Mouse (Mus musculus) gastrocnemius, postnatal 25 days (tissue): ENCODE results near the gene Kdr. TPM values are rescaled to one million over a fixed set of nuclear protein-coding genes. Genes with fewer than 3 reads are reported as not detected.

Experiments
- DNase-seq: peaks from one replicate; pipeline ENCODE4 v3.0.0; 2022
- long read RNA-seq, 2 experiments: library from polyadenylated mRNA; stranded (forward); transcript quantifications; one replicate each; pipeline ENCODE4 v2.0.0; 2021
- total RNA-seq, 2 experiments: library from RNA; stranded (reverse); gene quantifications; 1 replicate in 1 of 2; 2 replicates in 1 of 2; pipeline ENCODE4 v1.2.3; 2021

Gene Kdr
- 10 to 100 TPM; 13.7 to 19.4 TPM for total RNA-seq
- long read RNA-seq, experiment 1, full-length matches to known transcripts = 1 of 5 reads
- long read RNA-seq, experiment 1, partial matches to known transcripts = 0 of 5 reads
- long read RNA-seq, experiment 1, other reads (novel, unspliced or antisense) = 4 of 5 reads
- long read RNA-seq, experiment 2, full-length matches to known transcripts = 5 of 11 reads
- long read RNA-seq, experiment 2, partial matches to known transcripts = 6 of 11 reads
- long read RNA-seq, experiment 2, other reads (novel, unspliced or antisense) = 0 of 11 reads

DNA sequence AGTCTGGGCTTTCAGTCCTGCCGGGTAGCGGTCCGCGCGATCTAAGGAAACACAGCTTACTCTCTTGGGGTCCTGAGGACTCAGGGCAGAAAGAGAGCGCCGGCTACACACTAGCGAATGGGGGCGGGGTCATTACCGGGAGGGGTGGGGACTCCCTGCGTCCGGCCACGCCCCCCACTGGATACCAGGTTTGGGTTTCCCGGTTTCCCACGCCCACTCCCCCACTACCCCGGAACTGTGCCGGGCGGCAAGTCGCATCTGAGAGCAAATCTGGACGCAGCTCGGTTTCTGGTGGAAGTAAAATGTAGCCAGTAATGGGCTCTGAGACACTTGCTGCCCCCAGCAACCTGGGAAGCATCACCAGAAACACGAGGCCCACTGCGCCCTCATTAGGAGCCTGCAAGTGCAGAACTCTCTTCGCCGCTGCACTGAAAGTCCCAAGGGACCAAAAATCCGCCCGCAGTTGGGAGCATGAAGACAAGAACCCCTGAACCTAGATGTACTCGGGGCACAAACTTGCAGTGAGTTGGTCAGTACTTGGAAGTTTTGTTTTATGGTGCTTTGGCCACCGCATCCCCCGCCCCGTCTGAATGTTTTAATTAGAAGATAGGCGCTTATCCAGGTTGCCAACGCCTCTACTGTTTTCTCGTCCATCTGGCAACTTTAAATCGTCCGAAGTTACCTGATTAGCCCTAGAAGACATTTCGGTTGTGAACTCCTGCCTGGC lies at the start of gene Kdr:
Gene Kdr (minus strand): TSS at position 85 of the 727 bp plus-strand sequence.
- DNase-seq = peak; percentile 62

DNA sequence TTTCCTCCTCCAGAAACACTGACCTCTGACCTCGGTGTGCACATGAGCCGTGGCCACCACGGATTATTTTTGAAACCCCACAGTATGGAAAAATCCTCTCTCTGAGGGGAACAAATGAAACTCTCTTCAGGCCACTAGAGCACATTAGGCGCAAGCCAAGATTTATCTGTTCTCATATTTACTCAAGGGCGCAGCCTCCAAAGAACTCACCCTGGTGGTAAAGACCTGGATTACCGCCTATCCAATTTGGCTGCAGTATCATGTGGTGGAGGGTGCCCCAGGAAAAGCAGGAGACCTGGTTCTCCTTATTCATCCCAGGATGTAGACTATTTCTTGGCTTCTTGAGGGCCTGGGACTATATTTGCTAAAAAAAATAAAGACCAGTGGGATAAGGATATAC lies 48.5 kb upstream of the Kdr start:
- DNase-seq = no peak

DNA sequence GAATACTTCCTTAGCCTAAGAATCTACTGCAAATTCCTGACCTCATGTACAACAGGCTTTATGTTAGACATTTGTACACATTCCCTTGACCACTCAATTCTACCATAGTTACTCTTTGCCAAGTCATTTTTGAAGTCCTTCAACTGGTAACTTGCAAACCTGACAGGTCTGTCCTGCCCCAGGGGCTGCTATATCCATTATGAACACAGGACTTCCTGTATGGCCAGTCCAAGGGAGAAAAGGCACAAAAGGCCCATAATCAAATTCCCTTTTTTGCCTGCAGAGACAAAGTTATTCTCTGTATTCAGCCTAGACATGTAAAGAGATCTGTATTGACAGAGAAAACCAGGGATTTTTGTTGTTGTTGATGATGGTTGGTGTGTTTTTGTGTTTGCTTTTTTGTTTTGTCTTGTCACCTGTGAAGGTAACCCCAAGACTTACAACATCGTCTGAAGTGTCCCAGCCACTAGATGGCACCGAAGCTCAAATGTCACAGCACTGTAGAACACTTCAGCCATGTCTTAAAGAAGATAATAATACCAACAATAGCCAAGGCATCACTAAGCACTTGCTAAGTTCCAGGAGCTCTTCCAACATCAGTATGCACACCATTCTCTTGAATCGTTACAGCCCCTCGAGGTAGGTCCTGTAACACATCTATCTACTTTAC lies 47.9 kb upstream of the Kdr start:
- DNase-seq = no peak

DNA sequence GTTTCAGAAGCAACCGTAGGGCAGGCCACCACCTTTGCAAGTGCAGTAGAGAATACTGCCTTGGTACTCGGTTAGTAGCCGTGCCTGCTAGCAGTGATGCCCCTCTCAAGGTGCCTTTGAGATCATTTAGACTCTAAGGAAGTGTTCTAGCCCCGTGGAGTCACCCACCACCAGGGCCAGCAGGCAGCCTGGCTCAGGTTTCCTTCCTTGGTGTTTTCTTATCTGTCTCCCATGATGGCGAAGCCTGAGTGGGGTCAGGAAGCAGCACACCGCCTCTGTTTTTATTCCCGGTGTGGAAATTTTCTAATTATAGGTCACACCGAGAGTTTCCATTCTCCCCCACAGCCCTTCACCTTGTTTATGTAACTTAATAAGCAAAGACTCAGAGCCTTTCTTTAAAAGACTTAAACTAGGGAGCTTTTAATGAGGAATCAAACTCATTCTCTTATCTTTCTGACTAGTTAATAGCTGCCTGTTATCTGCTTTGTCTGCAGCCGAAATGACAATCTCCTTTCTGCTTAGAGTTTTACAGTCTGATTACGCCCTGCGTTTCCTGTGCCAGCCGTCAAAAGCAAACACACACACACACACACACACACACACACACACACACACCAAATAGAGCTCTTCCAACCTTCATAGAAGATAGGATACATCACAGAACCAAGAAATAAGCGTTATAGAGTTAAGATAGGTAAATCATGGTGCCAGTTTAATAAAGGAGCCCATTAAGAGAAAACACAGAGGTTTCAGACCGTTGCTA lies 44.9 kb upstream of the Kdr start:
- no peak for DNase-seq

DNA sequence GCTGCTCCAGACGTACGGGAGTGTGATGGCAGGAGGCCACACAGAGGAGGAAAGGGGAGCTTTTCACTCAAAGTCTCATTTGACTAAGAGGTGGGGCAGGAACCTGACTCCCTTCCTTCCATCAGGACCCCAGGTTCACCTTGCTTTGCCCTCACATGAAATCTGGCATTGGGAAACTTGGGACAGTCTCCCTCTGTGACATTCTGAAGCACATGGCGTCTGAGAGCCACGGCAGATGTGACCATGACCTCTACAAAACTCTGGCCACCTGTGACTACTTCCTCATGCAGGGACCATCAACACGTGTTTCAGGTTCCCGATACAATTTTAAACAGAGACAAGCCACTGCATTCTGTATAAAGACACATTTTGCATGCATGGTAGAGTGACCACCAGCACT lies 44.2 kb upstream of the Kdr start:
- no peak for DNase-seq

DNA sequence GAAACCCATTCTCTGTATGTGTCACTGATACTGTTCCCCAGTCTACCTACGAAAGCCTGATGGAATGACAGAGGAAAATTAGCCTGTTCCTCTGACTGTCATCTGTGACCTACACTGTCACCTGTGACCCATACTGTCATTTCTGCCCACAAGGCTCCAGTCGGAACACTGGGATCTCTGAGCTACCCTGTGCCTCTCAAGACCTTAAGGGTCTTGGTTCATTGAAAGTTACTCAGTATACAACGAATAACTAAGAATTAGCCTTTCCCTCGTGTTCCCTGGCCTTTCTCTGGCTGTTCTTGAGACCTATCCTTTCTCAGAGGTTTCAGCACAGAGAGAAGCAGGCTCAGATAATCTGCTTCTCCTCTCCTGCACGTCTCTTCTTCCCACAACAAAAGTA lies 40.1 kb upstream of the Kdr start:
- DNase-seq = no peak

DNA sequence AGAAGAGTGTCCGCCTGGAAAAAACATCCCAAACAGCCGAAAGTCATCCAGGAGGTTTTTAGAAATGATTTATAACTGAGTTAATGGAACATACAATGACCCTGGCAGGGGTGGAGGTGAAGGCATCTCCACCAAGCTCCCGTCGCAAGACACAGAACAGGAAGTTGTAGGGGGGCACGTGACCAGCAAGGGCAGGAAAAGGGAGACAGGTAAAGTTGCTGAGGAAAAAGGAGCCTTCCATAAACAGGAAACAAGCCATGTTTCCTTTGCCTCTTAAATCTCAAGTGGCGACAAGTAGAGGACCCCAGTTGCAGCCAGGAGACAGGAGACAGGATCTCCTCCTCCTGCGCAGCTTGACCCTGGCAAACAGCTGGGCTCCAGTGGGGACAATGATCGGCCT lies 37.8 kb upstream of the Kdr start:
- DNase-seq = no peak

DNA sequence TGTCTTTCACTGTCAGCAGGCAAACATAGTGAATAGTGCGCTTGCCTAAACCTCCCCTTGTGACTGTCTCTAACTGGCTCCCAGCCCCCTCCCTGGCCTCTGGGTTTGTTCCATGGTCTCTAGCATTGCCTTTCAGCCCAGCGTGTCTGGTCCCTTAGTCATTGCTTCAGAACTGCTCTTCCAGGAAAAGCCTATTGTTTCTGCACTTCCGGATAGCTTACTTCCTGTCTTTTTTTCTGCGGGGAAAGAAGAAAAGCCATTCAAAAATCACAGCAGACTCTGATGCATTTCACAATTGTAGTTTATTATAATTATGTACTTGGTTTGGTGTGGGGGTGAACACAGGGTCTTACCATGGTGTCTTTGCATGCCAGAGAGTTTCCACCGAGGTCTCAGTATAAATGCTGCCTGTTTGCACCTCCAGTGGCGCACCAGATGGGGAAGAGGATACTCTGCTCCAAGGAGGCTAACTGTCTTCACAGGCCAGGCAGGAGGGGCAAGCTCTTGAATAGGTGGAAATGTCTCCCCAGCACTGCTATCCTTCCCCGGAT lies 35.7 kb upstream of the Kdr start:
- no peak for DNase-seq

DNA sequence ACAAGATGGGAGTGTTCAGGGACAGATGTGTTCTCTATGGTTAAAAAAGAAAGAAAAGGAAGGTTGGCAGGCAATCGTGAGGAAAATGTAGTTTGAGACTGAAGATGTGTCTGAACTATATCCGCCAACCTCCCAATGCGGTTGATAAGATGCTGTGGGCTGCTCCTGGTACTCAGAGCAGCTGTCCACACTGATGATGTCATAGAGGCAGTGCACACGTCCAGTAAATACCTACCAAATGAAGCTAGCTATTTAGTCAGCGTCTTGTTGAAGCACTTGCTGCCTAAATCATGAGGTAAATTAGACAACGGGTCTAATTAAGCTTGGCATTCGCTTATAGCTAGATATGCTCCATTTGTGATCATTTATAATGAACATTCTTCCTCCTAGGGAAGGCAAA lies 28.1 kb upstream of the Kdr start:
- DNase-seq = no peak

DNA sequence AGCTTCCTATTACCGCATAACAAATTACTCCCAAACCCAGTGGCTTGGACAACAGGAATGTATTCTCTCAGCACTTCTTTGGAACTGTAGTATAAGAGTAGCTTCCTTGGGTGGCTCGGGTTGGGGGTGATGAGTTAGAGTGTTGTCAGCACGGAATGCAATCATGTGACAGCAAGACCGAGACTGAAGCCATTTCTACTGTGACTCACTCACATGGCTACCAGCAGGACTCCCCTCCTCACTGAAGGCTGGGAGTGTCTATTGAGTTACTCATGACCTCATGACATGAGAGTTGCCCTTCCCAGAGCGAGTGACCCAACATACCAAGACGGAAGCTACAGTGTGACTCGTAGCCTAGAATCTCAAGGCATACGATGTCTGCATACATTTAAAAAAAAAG lies 12.0 kb upstream of the Kdr start:
- no peak for DNase-seq

DNA sequence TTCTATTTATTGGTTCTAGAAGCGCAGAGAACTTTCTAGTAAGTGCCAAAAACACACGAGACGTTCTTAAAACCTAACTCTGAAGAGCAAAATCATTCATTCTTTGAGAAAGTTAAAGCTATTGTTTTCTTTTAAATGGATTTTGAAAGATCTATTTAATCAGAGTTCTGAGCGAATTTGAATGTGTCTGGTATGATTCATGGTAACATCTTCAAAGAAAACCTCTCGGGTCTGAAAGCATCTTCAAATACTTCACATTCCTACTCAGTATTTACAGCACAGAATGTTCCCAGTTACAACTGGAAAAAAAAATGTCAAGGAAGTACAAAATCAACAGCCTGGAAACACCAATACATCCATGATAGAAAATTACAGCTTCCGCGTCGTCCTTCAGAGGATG lies 9.3 kb upstream of the Kdr start:
- no peak for DNase-seq

DNA sequence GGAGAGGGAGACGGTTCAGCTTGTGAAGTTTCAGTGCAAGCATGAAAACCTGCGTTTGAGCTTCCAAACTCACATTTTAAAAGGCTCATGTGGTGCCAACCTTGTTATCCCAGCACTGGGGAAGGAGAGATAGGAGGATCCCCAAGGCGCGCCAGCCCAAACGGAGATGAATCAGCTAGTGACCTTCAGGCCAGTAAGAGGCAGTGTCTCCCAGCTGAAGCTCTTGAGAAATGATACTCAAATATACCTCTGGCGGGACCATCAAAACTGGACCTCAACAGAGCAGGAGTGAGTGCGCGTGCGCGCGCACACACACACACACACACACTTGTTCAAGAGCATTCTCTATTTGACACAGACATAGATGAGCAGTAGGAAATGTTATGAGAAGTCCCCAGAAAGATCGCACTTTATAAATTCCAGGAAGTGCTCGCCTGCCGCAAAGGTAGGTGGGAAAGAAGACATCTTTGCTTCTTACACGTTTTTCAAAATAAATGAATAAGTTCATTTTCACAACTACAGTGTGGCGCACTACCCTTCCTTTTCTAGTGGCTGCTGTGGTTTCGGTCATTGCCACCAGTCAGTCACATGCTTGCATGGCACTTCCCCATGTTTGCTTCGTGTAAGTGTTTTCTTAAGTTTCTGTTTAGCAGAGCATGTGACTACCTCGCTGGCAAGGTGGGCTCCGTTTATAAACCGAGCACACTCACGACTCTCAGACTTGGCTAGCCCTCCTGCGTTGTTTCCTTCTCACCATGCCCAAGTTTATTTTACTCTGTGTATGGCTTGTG lies 2.5 kb upstream of the Kdr start:
- DNase-seq = no peak

DNA sequence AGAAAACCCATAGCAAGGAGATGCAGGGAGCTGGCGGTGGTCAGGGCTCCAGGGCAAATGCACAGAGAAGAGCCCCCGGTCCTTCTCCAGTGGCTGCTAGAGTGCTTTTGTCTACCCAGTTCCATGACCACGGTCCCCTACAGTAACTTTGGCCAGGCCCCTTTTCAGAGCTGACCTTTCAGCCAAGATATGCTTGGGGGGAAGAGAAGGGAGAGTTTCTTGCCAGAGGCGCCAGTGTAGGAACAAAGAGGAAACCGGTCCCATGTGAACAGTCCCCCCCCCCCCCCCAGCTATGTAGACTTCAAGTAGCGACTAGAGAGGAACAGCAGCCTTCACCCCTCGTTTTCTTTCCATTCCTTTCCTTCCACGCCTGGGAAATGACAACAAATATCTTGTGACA lies 850 bp upstream of the Kdr start:
- no peak for DNase-seq

DNA sequence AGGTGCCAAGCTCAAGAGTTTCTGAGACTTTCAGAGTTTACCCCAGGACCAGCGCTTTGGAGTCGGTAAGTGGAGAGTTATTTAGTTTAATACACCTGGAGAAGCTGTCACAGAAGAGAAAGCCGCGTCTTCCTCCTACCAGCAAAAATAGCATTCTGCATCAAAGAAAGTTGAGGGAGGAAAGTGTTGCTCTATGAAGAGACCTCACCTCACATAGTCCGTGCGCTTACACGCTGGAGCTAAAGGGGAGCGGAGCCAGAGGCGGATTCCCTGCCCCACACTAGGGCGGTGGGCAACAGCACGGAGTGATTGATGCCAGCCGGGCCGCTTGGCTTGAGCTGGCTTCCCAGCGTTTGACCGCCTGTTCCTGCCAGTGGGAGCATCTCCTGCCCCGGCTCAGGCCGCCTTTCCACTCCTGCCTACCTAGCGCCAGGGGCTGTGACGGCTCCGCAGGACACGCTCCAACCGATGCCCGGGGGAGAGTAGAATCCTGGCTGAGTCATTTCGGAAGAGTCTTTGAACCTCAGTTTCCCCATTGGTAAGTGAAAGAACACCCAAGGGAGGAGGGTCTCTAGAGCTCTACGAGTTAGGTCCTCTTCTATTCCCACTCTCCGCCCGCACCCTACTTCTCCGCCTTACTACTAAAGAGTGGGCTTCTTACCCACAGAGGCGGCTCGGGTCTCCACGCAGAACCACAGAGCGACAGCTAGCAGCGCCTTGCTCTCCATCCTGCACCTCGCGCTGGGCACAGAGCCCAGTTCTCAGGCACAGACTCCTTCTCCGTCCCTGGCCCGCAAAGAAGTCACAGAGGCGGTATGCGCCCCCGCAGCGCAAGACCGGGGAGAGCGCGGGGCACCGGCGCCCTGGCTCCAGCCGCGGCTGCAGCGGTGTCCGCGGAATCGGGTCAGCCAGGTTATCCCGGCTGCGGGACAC lies 551 bp downstream of the Kdr start:
- no peak for DNase-seq

DNA sequence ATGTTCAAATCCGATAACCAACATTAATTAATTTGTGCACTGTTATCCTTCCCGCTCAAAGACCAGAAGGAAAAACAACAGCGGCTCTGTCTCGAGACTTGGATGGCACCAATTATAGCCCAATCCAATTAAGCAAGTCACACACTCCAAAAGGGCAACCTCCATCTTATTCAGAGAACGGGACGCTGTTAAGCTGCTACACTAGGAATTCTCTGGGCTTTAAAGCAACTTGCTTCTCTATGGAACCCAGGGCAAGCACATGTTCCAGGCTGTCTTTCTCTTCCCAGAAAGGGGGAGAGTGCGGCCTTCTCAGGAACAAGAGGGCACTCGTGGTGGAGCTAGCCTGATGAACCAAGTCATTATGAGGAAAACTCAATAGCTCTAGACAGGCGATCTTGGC lies 1.6 kb downstream of the Kdr start:
- DNase-seq = no peak

DNA sequence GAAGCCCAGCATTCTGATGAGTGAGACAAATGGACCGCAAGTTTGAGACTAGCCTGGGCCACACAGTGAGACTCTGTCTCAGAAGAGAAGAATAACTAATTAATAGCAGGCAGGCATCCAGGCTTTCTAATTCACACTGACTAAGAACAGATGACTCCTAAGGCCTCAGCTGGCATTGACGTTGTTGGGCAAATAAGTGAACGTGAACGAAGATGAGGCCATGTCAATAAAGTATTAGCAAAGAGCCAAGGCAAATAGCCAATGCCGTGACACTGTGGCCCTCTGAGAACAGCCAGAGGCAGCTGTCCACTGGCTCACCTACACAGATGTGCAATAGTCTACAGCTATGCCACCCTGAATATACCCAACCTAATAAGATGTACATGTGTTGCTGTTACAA lies 2.9 kb downstream of the Kdr start:
- no peak for DNase-seq

DNA sequence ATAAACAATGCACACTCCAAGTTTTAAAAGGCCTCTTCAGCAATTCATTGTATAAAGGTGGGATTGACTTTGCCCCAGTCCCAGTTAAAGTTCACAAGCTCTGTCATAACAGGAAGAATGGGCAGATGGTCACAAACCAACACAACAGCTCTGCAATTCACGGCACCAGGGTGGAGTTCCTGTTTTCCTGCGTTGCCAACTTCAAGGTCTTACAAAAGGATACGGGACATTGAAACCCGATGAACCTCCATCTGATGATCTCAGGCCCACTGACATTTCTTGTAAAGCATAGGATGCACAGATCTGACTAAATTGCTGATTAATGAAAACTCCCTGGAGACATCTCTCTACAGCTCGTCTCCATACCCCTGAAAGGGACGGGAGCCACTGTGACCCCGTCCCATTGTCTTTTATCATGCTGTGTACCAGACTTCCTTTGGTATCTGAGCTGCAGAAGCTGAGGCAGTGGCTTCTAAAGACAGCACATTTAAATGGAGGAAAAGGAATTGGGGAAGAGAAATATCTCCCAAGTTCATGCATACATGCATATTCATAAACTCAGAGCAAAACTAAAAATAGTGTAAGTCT lies 3.6 kb downstream of the Kdr start:
- DNase-seq = no peak

DNA sequence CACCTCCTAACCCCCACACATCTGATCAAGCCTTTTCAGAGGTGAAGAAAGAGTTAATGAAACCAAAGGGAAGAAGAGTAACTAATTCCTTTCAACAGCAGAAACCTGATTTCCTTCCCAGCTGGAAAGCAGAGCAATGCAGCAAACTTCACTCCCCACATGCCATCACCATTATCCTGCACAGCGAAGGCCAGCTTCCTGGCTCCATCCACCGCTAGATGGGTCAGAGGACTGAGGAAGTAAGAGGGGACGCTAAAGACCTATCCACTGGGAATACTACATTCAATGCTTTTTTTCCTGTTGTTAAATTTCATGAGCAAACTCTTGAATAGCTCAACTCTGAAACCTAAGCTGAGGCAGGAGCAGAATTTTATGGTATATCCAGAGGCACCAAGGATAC lies 8.4 kb downstream of the Kdr start:
- DNase-seq = no peak

DNA sequence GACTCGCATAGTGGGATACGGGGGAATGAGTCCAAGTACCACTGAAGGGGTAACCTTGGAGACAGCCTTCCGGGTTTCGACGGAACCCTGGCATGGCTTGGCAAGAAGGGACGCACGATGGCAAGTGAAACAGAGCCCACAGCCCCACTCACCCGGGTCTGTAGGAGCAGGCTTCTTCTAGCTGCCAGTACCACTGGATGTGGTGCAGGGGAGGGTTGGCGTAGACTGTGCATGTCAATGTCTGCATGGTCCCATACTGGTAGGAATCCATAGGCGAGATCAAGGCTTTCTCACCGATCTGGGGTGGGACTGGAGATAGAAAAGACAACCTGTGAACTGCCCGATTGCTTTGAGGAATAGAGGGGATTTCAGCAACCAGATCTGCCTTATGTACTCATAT lies 15.7 kb downstream of the Kdr start:
- DNase-seq = no peak
